Mouse (Mus musculus): ENCODE data around the gene Ppm1k.

The Ppm1k gene

GRCm38 (mm10) chr6:57531441-57531840, 3.8 kb downstream of the Ppm1k start:
- DNase-seq (ENCODE audit: low spot score): no peak

GRCm38 (mm10) chr6:57531011-57531410, 4.3 kb downstream of the Ppm1k start:
- no peak for DNase-seq (ENCODE audit: low spot score)

- DNase-seq (ENCODE audit: low spot score): no peak
These were observed 5.9 kb downstream of the Ppm1k start for GRCm38 (mm10) chr6:57529336-57529845.

GRCm38 (mm10) chr6:57526933-57527332, 8.3 kb downstream of the Ppm1k start:
- no peak for DNase-seq (ENCODE audit: low spot score)

- no peak for DNase-seq (ENCODE audit: low spot score)
These were observed 10.5 kb downstream of the Ppm1k start for GRCm38 (mm10) chr6:57524742-57525141.

- DNase-seq (ENCODE audit: low spot score): no peak
These were observed 14.3 kb downstream of the Ppm1k start for GRCm38 (mm10) chr6:57520749-57521652.

- DNase-seq (ENCODE audit: low spot score): no peak
These were observed 21.3 kb downstream of the Ppm1k start for GRCm38 (mm10) chr6:57514035-57514374.

- no peak for DNase-seq (ENCODE audit: low spot score)
These were observed 21.8 kb downstream of the Ppm1k start for GRCm38 (mm10) chr6:57513351-57514034.

GRCm38 (mm10) chr6:57511899-57512298, 23.4 kb downstream of the Ppm1k start:
- DNase-seq (ENCODE audit: low spot score): no peak

GRCm38 (mm10) chr6:57503662-57504379, 31.4 kb downstream of the Ppm1k start:
- DNase-seq (ENCODE audit: low spot score): no peak

GRCm38 (mm10) chr6:57499209-57499608, 36.1 kb downstream of the Ppm1k start:
- DNase-seq (ENCODE audit: low spot score): no peak

GRCm38 (mm10) chr6:57468161-57468560, 67.1 kb downstream of the Ppm1k start:
- DNase-seq (ENCODE audit: low spot score): peak; percentile 10

Measured in ovary, postnatal 36 days (tissue).